Mouse (Mus musculus) hindbrain, embryonic 16.5 days (tissue): ENCODE measurements around the gene Uqcr11. TPM values are rescaled to one million over a fixed set of nuclear protein-coding genes. Genes with fewer than 3 reads are reported as not detected.

Experiments
- ATAC-seq: fragments of 200-750 bp; cut with Nextera tagmentation; 2 replicates; pipeline ENCODE4 v1.8.0; 2017; ENCODE audit warnings: moderate TSS enrichment, moderate library complexity
- H3K27ac ChIP-seq: fragments of 300-500 bp; sonication (generic); 2 replicates; pipeline ENCODE4 v1.5.1; 2014; ENCODE audit warnings: low read depth, mild to moderate bottlenecking, control low read depth, low read length, moderate library complexity
- H3K27me3 ChIP-seq: fragments of 300-500 bp; sonication (generic); replicated peaks from 2 replicates; pipeline ENCODE4 v1.6.1; 2014; ENCODE audit warnings: low read length; ENCODE audit not compliant: control insufficient read depth, insufficient read depth
- H3K36me3 ChIP-seq: fragments of 300-500 bp; sonication (generic); 2 replicates; pipeline ENCODE4 v1.6.1; 2014; ENCODE audit warnings: mild to moderate bottlenecking, low read length, moderate library complexity, mixed read lengths; ENCODE audit not compliant: control insufficient read depth, insufficient read depth
- H3K4me1 ChIP-seq: fragments of 300-500 bp; sonication (generic); 2 replicates; pipeline ENCODE4 v1.6.1; 2014; ENCODE audit warnings: low read depth, low read length; ENCODE audit not compliant: control insufficient read depth, insufficient read depth
- H3K4me2 ChIP-seq: fragments of 300-500 bp; sonication (generic); 2 replicates; pipeline ENCODE4 v1.6.1; 2014; ENCODE audit warnings: mild to moderate bottlenecking, low read length, control low read depth, moderate library complexity
- H3K4me3 ChIP-seq: fragments of 300-500 bp; sonication (generic); 2 replicates; pipeline ENCODE4 v1.5.1; 2014; ENCODE audit warnings: mild to moderate bottlenecking, low read length, control low read depth, moderate library complexity
- H3K9ac ChIP-seq: fragments of 300-500 bp; sonication (generic); 2 replicates; pipeline ENCODE4 v1.6.1; 2014; ENCODE audit warnings: low read depth, mild to moderate bottlenecking, control low read depth, low read length, moderate library complexity
- H3K9me3 ChIP-seq: fragments of 300-500 bp; sonication (generic); 2 replicates; pipeline ENCODE4 v1.6.1; 2014; ENCODE audit warnings: mild to moderate bottlenecking, low read length, moderate library complexity; ENCODE audit not compliant: control insufficient read depth
- WGBS: fragments of 180-500 bp; shearing (Covaris S2); extraction: QIAGEN DNeasy Blood & Tissue Kit; methylation state at CpG from one replicate; pipeline ENCODE4 v1.1.7; 2014; 5-methylcytosine and 5-hydroxymethylcytosine counted together
- polyA plus RNA-seq: library from polyadenylated mRNA; unstranded; fragments of >200 nt; fragmentation: Nextera tagmentation; extraction: Ambion mirVana; gene quantifications from 2 replicates; pipeline ENCODE4 v1.2.1, GENCODE M21; 2015

The Uqcr11 gene
- polyA plus RNA-seq, 1 experiment from 2014 or later = 759 TPM

- Histone ChIP-seq H3K9ac (no peak overlapping the region), H3K4me1 (peaks cover 7% of the 10 kb centered on the region), H3K4me2 (no peak overlapping the region), H3K4me3 (no peak overlapping the region), H3K27ac (no peak overlapping the region), H3K36me3 (peaks cover 11% of the 10 kb centered on the region), H3K27me3 (no peaks in the 10 kb centered on the region), H3K9me3 (no peaks in the 10 kb centered on the region)
- under 1% methylated on average over 7 of the region's 7 CpGs for WGBS
- ATAC-seq = peak; percentile 41; the same call in 1 of the 2 replicates
Measured at GRCm38 (mm10) chr10:80376160-80376559, 30.5 kb downstream of the Uqcr11 start.

- ATAC-seq = no peak
- Histone ChIP-seq H3K9me3 (no peaks in the 10 kb centered on the region), H3K4me1 (peaks cover 7% of the 10 kb centered on the region), H3K4me3 (no peak overlapping the region), H3K27ac (no peak overlapping the region), H3K4me2 (no peak overlapping the region), H3K36me3 (no peaks in the 10 kb centered on the region), H3K27me3 (no peaks in the 10 kb centered on the region), H3K9ac (no peak overlapping the region)
- 13% methylated on average over 6 of the region's 6 CpGs for WGBS
Measured at GRCm38 (mm10) chr10:80374063-80374462, 32.6 kb downstream of the Uqcr11 start.

GRCm38 (mm10) chr10:80372706-80373105, 33.9 kb downstream of the Uqcr11 start:
- no peak overlapping the region for H3K4me3 ChIP-seq
- WGBS = 83% methylated on average over 6 of the region's 6 CpGs
- no peak overlapping the region; the same call in 1 of the 2 replicates for H3K9ac ChIP-seq

GRCm38 (mm10) chr10:80371983-80372382, 34.6 kb downstream of the Uqcr11 start:
- Histone ChIP-seq H3K36me3 (no peaks in the 10 kb centered on the region), H3K4me2 (peak overlapping the region; percentile 51), H3K9me3 (no peaks in the 10 kb centered on the region), H3K27ac (no peak overlapping the region), H3K4me3 (peak overlapping the region; percentile 37; the same call in 1 of the 2 replicates), H3K4me1 (peaks cover 7% of the 10 kb centered on the region), H3K27me3 (no peaks in the 10 kb centered on the region), H3K9ac (no peak overlapping the region; the same call in 1 of the 2 replicates)
- no peak for ATAC-seq
- 49% methylated on average over 9 of the region's 9 CpGs for WGBS

More at GRCm38 (mm10) chr10:80372706-80373105, 33.9 kb downstream of the Uqcr11 start:
- ATAC-seq = no peak
- peaks cover 7% of the 10 kb centered on the region for H3K4me1 ChIP-seq
- H3K36me3 ChIP-seq = no peaks in the 10 kb centered on the region
- no peaks in the 10 kb centered on the region for H3K9me3 ChIP-seq
- no peaks in the 10 kb centered on the region for H3K27me3 ChIP-seq
- H3K27ac ChIP-seq = no peak overlapping the region
- no peak overlapping the region for H3K4me2 ChIP-seq

GRCm38 (mm10) chr10:80371411-80371966, 35.1 kb downstream of the Uqcr11 start:
- peak; percentile 90 for ATAC-seq
- Histone ChIP-seq H3K4me2 (peak overlapping the region; percentile 51), H3K4me3 (peak overlapping the region; percentile 37), H3K9ac (peak overlapping the region; percentile 3), H3K27me3 (no peaks in the 10 kb centered on the region), H3K36me3 (no peaks in the 10 kb centered on the region), H3K9me3 (no peaks in the 10 kb centered on the region), H3K27ac (0 out of 2 replicates have a peak overlapping the region, but pooled peaks have one; percentile 20), H3K4me1 (peaks cover 7% of the 10 kb centered on the region)
- 3% methylated on average over 12 of the region's 12 CpGs for WGBS

- no peaks in the 10 kb centered on the region for H3K36me3 ChIP-seq
- H3K27ac ChIP-seq = no peak overlapping the region
- no peak overlapping the region for H3K4me2 ChIP-seq
- H3K27me3 ChIP-seq = no peaks in the 10 kb centered on the region
- 80% methylated on average over 21 of the region's 21 CpGs for WGBS
- H3K9me3 ChIP-seq = no peaks in the 10 kb centered on the region
- no peak overlapping the region for H3K9ac ChIP-seq
- no peak overlapping the region for H3K4me3 ChIP-seq
- peaks cover 7% of the 10 kb centered on the region for H3K4me1 ChIP-seq
- ATAC-seq = no peak
Measured at GRCm38 (mm10) chr10:80369995-80370747, 36.5 kb downstream of the Uqcr11 start.

- H3K4me3 ChIP-seq = no peak overlapping the region
- ATAC-seq = no peak
- no peak overlapping the region for H3K27ac ChIP-seq
- 91% methylated on average over 6 of the region's 6 CpGs for WGBS
- no peaks in the 10 kb centered on the region for H3K36me3 ChIP-seq
- no peak overlapping the region for H3K4me2 ChIP-seq
- H3K4me1 ChIP-seq = peaks cover 10% of the 10 kb centered on the region
- H3K27me3 ChIP-seq = peaks cover 3% of the 10 kb centered on the region; the same call in 1 of the 2 replicates
- H3K9me3 ChIP-seq = no peaks in the 10 kb centered on the region
- H3K9ac ChIP-seq = no peak overlapping the region
Measured at GRCm38 (mm10) chr10:80368392-80368791, 38.2 kb downstream of the Uqcr11 start.

GRCm38 (mm10) chr10:80367954-80368353, 38.7 kb downstream of the Uqcr11 start:
- Histone ChIP-seq H3K4me1 (peaks cover 10% of the 10 kb centered on the region), H3K9me3 (no peaks in the 10 kb centered on the region), H3K4me2 (no peak overlapping the region), H3K27ac (no peak overlapping the region), H3K36me3 (no peaks in the 10 kb centered on the region), H3K9ac (no peak overlapping the region), H3K4me3 (no peak overlapping the region), H3K27me3 (peaks cover 3% of the 10 kb centered on the region; the same call in 1 of the 2 replicates)
- no peak for ATAC-seq
- 61% methylated on average over 5 of the region's 5 CpGs for WGBS

- Histone ChIP-seq H3K9me3 (no peaks in the 10 kb centered on the region), H3K4me1 (peaks cover 4% of the 10 kb centered on the region; the same call in 1 of the 2 replicates), H3K27me3 (peaks cover 6% of the 10 kb centered on the region), H3K36me3 (no peaks in the 10 kb centered on the region), H3K4me2 (no peak overlapping the region), H3K9ac (no peak overlapping the region), H3K27ac (no peak overlapping the region), H3K4me3 (no peak overlapping the region)
- ATAC-seq = no peak
- WGBS = 69% methylated on average over 6 of the region's 6 CpGs
Measured at GRCm38 (mm10) chr10:80365736-80366135, 40.9 kb downstream of the Uqcr11 start.
